Mouse (Mus musculus): ENCODE measurements around the gene B230217C12Rik. TPM values are rescaled to one million over a fixed set of nuclear protein-coding genes. Genes with fewer than 3 reads are reported as not detected.

The B230217C12Rik gene
- polyA plus RNA-seq, 1 experiment from 2014 or later: 11.7 TPM

DNA sequence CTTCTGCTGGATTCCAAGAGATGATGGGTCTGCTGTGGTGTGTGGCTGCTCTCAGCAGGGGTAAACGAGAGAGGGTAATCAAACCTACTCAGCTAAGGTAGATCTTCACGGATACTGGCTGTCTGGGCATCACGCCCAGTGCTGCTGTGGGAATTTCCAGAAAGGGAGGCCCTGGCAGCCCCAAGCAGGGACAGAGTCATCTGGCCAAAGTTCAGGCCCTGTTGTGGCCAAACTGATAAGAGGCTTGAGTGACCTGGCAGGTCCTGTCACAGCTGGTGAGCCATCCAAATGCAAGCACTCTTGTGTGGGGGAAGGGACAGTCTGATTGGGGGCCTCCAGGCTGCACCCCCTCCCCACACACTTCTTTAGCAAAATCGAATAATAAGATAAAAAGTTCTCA, 19.7 kb upstream of the B230217C12Rik start:
- H3K27me3 ChIP-seq: no peaks in the 10 kb centered on the region
- WGBS: 71% methylated on average over 4 of the region's 4 CpGs
- H3K9me3 ChIP-seq: no peaks in the 10 kb centered on the region
- ATAC-seq (ENCODE audit: low FRiP score, low read depth): no peak
- H3K4me2 ChIP-seq (replicated peaks): no peak overlapping the region
- peaks cover 36% of the 10 kb centered on the region for H3K4me1 ChIP-seq
- H3K27ac ChIP-seq: no peak overlapping the region
- peaks cover 92% of the 10 kb centered on the region for H3K36me3 ChIP-seq
- no peak overlapping the region for H3K4me3 ChIP-seq
- H3K9ac ChIP-seq: no peak overlapping the region

DNA sequence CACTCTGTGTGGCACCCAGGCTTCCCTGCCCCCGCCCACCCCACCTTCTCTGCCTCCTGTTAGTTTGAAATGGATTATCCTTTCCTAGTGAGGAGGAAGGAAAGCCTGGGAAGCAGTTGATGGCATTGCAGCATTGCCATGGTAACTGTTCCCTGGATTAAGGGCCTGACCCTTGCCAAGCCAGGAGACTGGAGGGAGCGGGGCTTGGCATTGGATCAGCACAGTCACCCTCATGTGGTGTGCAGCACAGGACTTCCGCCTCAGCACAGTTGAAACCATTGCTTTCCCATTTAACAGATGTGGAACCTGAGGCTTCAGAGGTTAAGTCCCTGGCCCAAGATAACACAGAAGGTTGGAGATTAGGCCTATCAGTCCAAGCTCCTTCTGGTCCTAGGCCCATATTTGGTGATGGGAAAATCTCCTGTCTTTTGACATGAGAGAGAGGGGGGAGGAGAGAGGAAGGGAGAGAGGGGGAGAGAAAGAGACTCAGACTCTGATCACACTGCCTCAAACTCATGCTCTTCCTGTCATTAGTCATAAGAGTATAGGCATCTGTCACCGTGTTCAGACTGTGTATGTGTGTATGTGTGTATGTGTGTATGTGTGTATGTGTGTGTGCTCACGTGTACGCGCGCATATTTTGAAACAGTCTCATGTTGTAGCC, 19.0 kb upstream of the B230217C12Rik start:
- no peak overlapping the region for H3K27ac ChIP-seq
- H3K4me2 ChIP-seq (replicated peaks): no peak overlapping the region
- ATAC-seq (ENCODE audit: low FRiP score, low read depth): no peak
- no peak overlapping the region for H3K4me3 ChIP-seq
- peaks cover 92% of the 10 kb centered on the region for H3K36me3 ChIP-seq
- H3K9me3 ChIP-seq: no peaks in the 10 kb centered on the region
- H3K9ac ChIP-seq: no peak overlapping the region
- no peaks in the 10 kb centered on the region for H3K27me3 ChIP-seq
- 93% methylated on average over 8 of the region's 8 CpGs for WGBS
- peaks cover 29% of the 10 kb centered on the region for H3K4me1 ChIP-seq

DNA sequence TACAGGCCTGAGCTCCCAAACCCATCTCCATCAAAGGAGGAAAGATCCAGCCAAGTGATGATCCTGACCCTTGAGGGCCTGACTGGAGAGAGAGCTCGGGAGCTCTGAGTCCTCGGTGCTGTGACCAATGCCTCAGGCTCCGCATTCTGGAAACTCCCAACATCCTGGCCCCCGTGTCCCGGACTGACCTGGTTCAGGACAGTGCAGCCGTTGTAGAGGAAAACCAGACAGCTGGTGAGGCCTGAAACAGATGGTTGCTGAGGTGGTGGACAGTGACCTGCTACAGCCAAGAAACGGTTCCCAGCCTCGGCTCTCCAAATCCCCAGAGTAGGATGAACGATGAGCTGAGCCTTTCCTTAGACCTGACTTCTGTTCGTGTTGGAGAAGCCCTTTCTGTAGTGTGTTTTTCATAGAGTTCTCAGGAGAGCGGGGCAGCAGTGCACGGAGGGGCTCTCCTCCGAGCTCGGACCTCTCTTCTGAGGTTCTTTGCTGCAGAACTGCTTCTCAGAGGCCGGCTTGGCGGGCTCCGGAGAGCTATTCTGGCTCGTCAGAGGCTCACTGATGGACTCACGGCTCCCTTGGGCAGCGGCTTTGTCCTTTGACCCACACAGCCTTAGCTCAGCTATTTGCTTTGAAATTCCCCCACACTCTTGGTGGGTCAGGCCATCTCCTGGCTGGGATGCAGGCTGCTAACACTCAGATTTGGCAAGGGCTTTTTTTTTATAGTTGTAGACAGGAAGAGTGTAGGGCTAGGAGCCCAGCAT, 17.6 kb upstream of the B230217C12Rik start:
- Histone ChIP-seq H3K4me1 (peaks cover 14% of the 10 kb centered on the region), H3K4me2 (replicated peaks) (no peak overlapping the region), H3K9ac (0 out of 2 replicates have a peak overlapping the region, but pooled peaks have one; percentile 31), H3K9me3 (no peaks in the 10 kb centered on the region), H3K27me3 (no peaks in the 10 kb centered on the region), H3K4me3 (no peak overlapping the region), H3K27ac (no peak overlapping the region), H3K36me3 (peaks cover 92% of the 10 kb centered on the region)
- WGBS: 79% methylated on average over 20 of the region's 20 CpGs
- no peak for ATAC-seq (ENCODE audit: low FRiP score, low read depth)

DNA sequence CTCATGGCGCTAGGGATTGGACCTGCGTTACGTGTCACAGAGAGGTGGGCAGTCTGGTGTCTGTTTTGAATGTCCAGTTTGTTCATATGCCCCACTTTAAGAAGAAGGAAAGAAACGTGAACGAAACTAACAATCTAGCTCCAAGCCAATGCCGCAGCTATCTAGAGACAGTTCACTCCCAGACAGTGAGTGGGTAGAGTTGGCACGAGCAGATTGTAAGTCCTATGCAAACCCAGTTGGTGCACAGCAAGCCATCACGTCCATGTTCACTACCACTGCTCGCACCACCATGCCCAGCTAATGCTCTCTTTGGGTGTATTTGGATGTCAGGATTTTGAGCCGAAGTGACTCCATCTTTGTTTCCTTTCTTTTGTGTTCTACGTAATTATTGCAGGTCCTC, 16.4 kb upstream of the B230217C12Rik start:
- 96% methylated on average over 11 of the region's 11 CpGs for WGBS
- no peak for ATAC-seq (ENCODE audit: low FRiP score, low read depth)

DNA sequence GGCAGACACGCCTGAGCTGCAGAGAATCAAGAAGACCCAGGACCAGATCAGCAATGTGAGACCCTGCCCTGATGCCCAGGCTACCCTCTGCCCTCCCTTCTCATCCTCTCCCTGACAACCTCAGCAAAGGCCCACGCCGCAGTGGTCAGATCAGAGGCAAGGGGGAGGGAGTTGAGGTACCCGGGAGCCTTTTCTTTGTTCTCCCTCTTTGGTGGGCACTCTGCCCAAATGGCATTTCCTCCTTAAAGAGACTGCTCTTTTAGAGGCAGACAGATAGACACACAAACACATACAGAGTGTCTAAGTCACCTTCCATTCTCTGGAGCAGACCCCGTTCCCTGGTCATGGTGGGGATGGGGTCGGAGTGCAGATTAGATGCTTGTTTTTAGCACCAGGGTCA, 15.7 kb upstream of the B230217C12Rik start:
- Histone ChIP-seq H3K4me1 (peaks cover 2% of the 10 kb centered on the region; the same call in 1 of the 2 replicates), H3K27me3 (no peaks in the 10 kb centered on the region), H3K27ac (no peak overlapping the region), H3K36me3 (peaks cover 91% of the 10 kb centered on the region), H3K9ac (no peak overlapping the region), H3K4me2 (replicated peaks) (no peak overlapping the region), H3K4me3 (no peak overlapping the region), H3K9me3 (no peaks in the 10 kb centered on the region)
- 69% methylated on average over 6 of the region's 6 CpGs for WGBS
- no peak for ATAC-seq (ENCODE audit: low FRiP score, low read depth)

More for the DNA sequence above, 16.4 kb upstream of the B230217C12Rik start:
- H3K36me3 ChIP-seq: peaks cover 91% of the 10 kb centered on the region
- H3K4me3 ChIP-seq: no peak overlapping the region
- no peak overlapping the region for H3K27ac ChIP-seq
- no peaks in the 10 kb centered on the region for H3K9me3 ChIP-seq
- peaks cover 5% of the 10 kb centered on the region; the same call in 1 of the 2 replicates for H3K4me1 ChIP-seq
- H3K9ac ChIP-seq: no peak overlapping the region
- no peaks in the 10 kb centered on the region for H3K27me3 ChIP-seq
- H3K4me2 ChIP-seq (replicated peaks): no peak overlapping the region

DNA sequence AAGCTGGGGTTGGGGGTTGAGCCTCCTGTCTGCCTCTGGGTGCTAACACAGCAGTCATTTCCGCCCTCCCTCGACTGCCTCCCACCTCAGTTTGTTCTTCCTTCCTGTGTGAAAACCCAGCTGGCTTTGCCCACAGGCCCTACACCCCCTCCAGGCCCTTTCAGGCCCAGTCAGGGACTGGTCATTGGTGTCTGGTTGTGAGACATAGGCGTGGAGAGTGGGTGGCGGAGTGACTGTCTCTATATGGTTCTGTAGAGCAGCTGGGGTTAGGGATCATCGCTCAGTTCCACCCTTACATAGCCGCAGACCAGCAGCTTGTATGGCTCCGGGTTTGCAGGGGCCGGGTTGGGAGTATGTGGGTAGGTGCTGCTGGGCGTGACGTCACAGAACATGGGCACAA, 15.3 kb upstream of the B230217C12Rik start:
- Histone ChIP-seq H3K27me3 (no peaks in the 10 kb centered on the region), H3K36me3 (peaks cover 91% of the 10 kb centered on the region), H3K4me1 (no peaks in the 10 kb centered on the region), H3K27ac (no peak overlapping the region), H3K4me3 (no peak overlapping the region), H3K9ac (no peak overlapping the region), H3K4me2 (replicated peaks) (no peak overlapping the region), H3K9me3 (no peaks in the 10 kb centered on the region)
- ATAC-seq (ENCODE audit: low FRiP score, low read depth): no peak
- 81% methylated on average over 10 of the region's 10 CpGs for WGBS

DNA sequence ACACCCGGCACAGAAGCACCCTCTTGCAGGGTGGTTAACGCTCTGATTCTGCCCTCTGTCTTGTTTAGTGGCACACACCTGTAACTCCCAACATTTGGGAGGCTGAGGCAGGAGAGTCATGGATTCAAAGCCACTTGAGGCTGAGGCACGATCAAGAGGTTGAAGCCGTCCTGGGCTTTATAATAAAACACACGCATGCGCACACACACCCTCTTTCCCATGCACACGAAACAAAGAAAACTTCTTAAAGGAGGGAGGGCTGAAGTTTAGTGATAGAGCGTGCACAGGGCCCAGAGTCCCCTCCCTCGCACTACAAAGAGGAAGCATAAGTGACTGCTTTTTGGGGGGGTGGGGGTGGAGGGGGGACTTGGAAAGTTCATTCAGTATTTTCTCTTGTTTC, 14.6 kb upstream of the B230217C12Rik start:
- ATAC-seq (ENCODE audit: low FRiP score, low read depth): no peak
- no peak overlapping the region for H3K4me3 ChIP-seq
- H3K27me3 ChIP-seq: no peaks in the 10 kb centered on the region
- H3K9me3 ChIP-seq: no peaks in the 10 kb centered on the region
- 88% methylated on average over 9 of the region's 9 CpGs for WGBS
- no peak overlapping the region for H3K9ac ChIP-seq
- H3K27ac ChIP-seq: no peak overlapping the region
- H3K36me3 ChIP-seq: peaks cover 91% of the 10 kb centered on the region
- no peak overlapping the region for H3K4me2 ChIP-seq (replicated peaks)
- H3K4me1 ChIP-seq: no peaks in the 10 kb centered on the region

DNA sequence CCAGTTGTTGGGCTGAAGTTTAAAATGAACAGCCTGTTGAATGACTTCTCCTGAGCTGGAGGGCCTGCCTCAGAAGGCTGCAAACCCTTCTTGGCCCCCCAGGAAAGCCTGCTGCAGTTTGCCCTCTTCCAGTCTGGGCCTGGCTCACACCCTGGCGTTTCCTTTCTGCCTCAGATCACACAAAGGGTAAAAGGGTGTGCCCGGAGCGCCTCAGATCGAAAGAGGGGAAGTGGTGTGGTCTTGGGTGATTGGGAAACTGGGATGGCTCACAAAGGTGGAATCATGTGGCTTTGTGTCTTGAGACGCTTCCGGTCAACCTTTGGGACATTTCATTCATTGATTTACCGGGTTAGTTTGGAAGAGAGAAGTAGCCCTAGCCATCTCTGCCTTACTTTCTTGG, 14.2 kb upstream of the B230217C12Rik start:
- ATAC-seq (ENCODE audit: low FRiP score, low read depth): no peak
- no peaks in the 10 kb centered on the region for H3K4me1 ChIP-seq
- H3K9me3 ChIP-seq: no peaks in the 10 kb centered on the region
- H3K4me2 ChIP-seq (replicated peaks): no peak overlapping the region
- 76% methylated on average over 7 of the region's 7 CpGs for WGBS
- no peaks in the 10 kb centered on the region for H3K27me3 ChIP-seq
- no peak overlapping the region for H3K4me3 ChIP-seq
- H3K9ac ChIP-seq: no peak overlapping the region
- H3K27ac ChIP-seq: no peak overlapping the region
- H3K36me3 ChIP-seq: peaks cover 90% of the 10 kb centered on the region

DNA sequence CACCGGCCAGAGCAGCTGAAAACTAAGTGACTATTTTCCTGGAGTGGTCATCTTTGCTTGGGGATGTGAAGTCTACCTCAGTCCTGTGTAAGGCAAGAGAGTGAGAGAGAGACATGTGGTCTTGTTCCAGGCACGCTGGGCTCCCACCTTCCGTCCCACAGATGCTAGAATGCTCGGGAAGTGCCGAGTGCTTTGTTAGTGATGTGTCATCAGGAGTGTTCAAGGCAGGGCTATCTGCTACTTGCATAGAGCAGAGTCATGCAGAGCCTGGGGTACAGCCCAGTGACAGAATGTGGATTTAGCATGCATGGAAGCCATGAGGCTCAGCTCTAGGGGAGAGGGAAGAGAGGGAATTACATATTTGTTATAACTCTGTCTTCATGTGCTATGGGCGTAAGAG, 12.9 kb upstream of the B230217C12Rik start:
- Histone ChIP-seq H3K36me3 (peaks cover 92% of the 10 kb centered on the region), H3K4me3 (no peak overlapping the region)
- 84% methylated on average over 6 of the region's 6 CpGs for WGBS

DNA sequence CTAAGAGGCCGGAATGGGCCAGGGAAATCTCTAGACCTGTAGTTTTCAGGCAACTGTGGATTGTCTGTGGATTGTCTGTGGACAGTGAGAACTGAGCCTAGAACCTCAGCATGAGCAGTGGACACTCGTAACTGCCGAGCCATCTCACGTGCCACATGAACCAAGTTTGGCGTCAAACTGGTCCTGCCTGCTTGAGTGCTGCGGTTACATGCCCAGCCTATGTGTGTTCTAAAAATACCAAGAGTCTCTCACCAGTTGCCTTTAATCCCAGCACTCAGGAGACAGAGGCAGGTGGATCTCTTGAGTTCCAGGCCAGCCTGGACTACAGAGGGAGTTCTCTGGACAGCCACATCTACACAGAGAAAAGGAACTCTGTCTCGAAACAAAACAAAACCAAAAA, 11.2 kb upstream of the B230217C12Rik start:
- 90% methylated on average over 7 of the region's 7 CpGs for WGBS
- Histone ChIP-seq H3K9ac (no peak overlapping the region), H3K4me3 (no peak overlapping the region), H3K27ac (no peak overlapping the region), H3K27me3 (no peaks in the 10 kb centered on the region), H3K4me1 (no peaks in the 10 kb centered on the region), H3K4me2 (replicated peaks) (no peak overlapping the region), H3K36me3 (peaks cover 91% of the 10 kb centered on the region), H3K9me3 (no peaks in the 10 kb centered on the region)
- no peak for ATAC-seq (ENCODE audit: low FRiP score, low read depth)

More for the DNA sequence above, 12.9 kb upstream of the B230217C12Rik start:
- no peak overlapping the region for H3K9ac ChIP-seq
- no peak for ATAC-seq (ENCODE audit: low FRiP score, low read depth)
- no peaks in the 10 kb centered on the region for H3K4me1 ChIP-seq
- no peaks in the 10 kb centered on the region for H3K27me3 ChIP-seq
- no peak overlapping the region for H3K4me2 ChIP-seq (replicated peaks)
- no peak overlapping the region for H3K27ac ChIP-seq
- H3K9me3 ChIP-seq: no peaks in the 10 kb centered on the region

DNA sequence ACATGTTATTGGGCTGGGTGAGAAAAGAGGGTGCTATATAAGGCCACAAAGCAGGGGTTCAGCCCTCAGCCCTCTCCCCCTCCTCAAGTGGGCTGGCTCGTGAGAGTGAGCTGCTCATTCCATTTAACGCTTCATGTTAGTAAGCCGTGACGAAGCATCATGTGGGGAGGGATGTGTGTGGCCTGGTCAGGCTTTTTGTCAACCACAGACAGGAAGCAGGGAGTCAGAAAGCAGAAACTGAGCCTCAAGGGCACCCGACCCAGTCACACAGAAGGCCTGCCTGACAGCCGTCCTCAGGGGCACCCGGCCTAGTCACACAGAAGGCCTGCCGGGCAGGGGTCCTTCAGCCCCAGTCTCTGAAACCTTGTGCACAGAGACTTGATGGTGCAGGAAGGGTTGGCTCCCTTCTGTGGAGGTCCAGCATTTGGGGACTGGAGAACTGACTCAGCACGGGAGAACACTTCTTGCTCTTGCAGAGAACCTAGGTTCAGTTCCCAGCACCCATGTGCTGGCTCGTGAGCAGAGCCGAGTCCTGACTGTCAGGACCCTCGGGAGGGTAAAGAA, 10.6 kb upstream of the B230217C12Rik start:
- Histone ChIP-seq H3K4me1 (no peaks in the 10 kb centered on the region), H3K4me2 (replicated peaks) (no peak overlapping the region), H3K27me3 (no peaks in the 10 kb centered on the region), H3K9ac (no peak overlapping the region), H3K27ac (no peak overlapping the region), H3K36me3 (peaks cover 91% of the 10 kb centered on the region), H3K9me3 (no peaks in the 10 kb centered on the region), H3K4me3 (no peak overlapping the region)
- ATAC-seq (ENCODE audit: low FRiP score, low read depth): no peak
- WGBS: 89% methylated on average over 12 of the region's 12 CpGs

DNA sequence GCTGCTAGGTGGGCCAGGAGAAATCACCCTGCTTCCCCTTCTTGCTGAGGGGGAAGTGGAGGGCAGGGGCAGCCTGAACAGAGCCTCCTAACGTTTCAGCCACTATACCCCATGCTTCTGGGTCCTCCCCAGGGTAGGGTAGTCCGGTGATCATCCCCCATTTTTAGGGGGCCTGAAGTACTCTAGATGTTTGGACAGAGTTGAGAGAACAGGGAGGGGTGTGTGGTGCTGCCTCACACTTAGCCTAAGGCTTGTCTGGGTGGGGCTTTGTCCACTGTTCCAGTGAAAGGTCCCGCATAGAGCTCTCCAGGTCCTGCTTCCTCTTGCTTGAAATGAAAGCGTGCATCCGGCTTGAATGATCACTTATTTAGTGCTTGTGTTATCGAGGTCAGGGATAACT, 10.1 kb upstream of the B230217C12Rik start:
- Histone ChIP-seq H3K36me3 (peaks cover 91% of the 10 kb centered on the region), H3K9ac (no peak overlapping the region), H3K27me3 (no peaks in the 10 kb centered on the region), H3K27ac (no peak overlapping the region), H3K4me1 (no peaks in the 10 kb centered on the region), H3K9me3 (no peaks in the 10 kb centered on the region), H3K4me3 (no peak overlapping the region), H3K4me2 (replicated peaks) (no peak overlapping the region)
- WGBS: 90% methylated on average over 6 of the region's 6 CpGs
- ATAC-seq (ENCODE audit: low FRiP score, low read depth): no peak
